Mouse (Mus musculus): ENCODE data around the gene Iqca.

Iqca gene

GRCm38 (mm10) chr1:90153099-90153744 is at the start of gene Iqca:
TSS of gene Iqca (minus strand) at chr1:90153401.
- DNase-seq (ENCODE audit: low spot score in 2 of 2), result peak; percentile 61 to 68

GRCm38 (mm10) chr1:90202207-90202978 is 49.2 kb upstream of the Iqca start:
- DNase-seq (ENCODE audit: low spot score in 2 of 2), result peak; percentile 90 to 92

- no peak for DNase-seq (ENCODE audit: low spot score in 2 of 2)
Observed at GRCm38 (mm10) chr1:90201655-90202054, 48.5 kb upstream of the Iqca start.

- DNase-seq (ENCODE audit: low spot score in 2 of 2), result no peak
Observed at GRCm38 (mm10) chr1:90201246-90201645, 48.0 kb upstream of the Iqca start.

GRCm38 (mm10) chr1:90189046-90189445 is 35.8 kb upstream of the Iqca start:
- DNase-seq (ENCODE audit: low spot score in 2 of 2), result no peak

GRCm38 (mm10) chr1:90186874-90187273 is 33.7 kb upstream of the Iqca start:
- no peak for DNase-seq (ENCODE audit: low spot score in 2 of 2)

GRCm38 (mm10) chr1:90186173-90186572 is 33.0 kb upstream of the Iqca start:
- DNase-seq (ENCODE audit: low spot score in 2 of 2), result peak in 1 of 2 experiments; percentile 16

GRCm38 (mm10) chr1:90183602-90184001 is 30.4 kb upstream of the Iqca start:
- DNase-seq (ENCODE audit: low spot score in 2 of 2), result no peak

GRCm38 (mm10) chr1:90182521-90182920 is 29.3 kb upstream of the Iqca start:
- DNase-seq (ENCODE audit: low spot score in 2 of 2), result no peak

GRCm38 (mm10) chr1:90180966-90181699 is 27.9 kb upstream of the Iqca start:
- no peak for DNase-seq (ENCODE audit: low spot score in 2 of 2)

- no peak for DNase-seq (ENCODE audit: low spot score in 2 of 2)
Observed at GRCm38 (mm10) chr1:90180479-90180878, 27.3 kb upstream of the Iqca start.

GRCm38 (mm10) chr1:90177978-90178377 is 24.8 kb upstream of the Iqca start:
- no peak for DNase-seq (ENCODE audit: low spot score in 2 of 2)

GRCm38 (mm10) chr1:90177565-90177964 is 24.4 kb upstream of the Iqca start:
- no peak for DNase-seq (ENCODE audit: low spot score in 2 of 2)

- no peak for DNase-seq (ENCODE audit: low spot score in 2 of 2)
Observed at GRCm38 (mm10) chr1:90176223-90176622, 23.0 kb upstream of the Iqca start.

- no peak for DNase-seq (ENCODE audit: low spot score in 2 of 2)
Observed at GRCm38 (mm10) chr1:90174338-90174737, 21.1 kb upstream of the Iqca start.

- no peak for DNase-seq (ENCODE audit: low spot score in 2 of 2)
Observed at GRCm38 (mm10) chr1:90164319-90164718, 11.1 kb upstream of the Iqca start.

GRCm38 (mm10) chr1:90163161-90163560 is 10.0 kb upstream of the Iqca start:
- no peak for DNase-seq (ENCODE audit: low spot score in 2 of 2)

- DNase-seq (ENCODE audit: low spot score in 2 of 2), result peak; percentile 26 to 68
Observed at GRCm38 (mm10) chr1:90162379-90162857, 9.2 kb upstream of the Iqca start.

- DNase-seq (ENCODE audit: low spot score in 2 of 2), result peak; percentile 44 to 68
Observed at GRCm38 (mm10) chr1:90161623-90162022, 8.4 kb upstream of the Iqca start.

- DNase-seq (ENCODE audit: low spot score in 2 of 2), result no peak
Observed at GRCm38 (mm10) chr1:90159927-90160326, 6.7 kb upstream of the Iqca start.

GRCm38 (mm10) chr1:90156589-90156988 is 3.4 kb upstream of the Iqca start:
- no peak for DNase-seq (ENCODE audit: low spot score in 2 of 2)

GRCm38 (mm10) chr1:90153787-90154186 is 586 bp upstream of the Iqca start:
- DNase-seq (ENCODE audit: low spot score in 2 of 2), result no peak

Data from heart, adult 9 months (tissue).